Mouse (Mus musculus) monocyte, adult 59 days (primary cell): ENCODE measurements around the gene Cdkn2d. TPM values are rescaled to one million over a fixed set of nuclear protein-coding genes. Genes with fewer than 3 reads are reported as not detected.

ENCODE experiments used
- total RNA-seq, 2 experiments: library from RNA; stranded (reverse); gene quantifications; one replicate each; pipeline ENCODE4 v1.2.4; 2023

The Cdkn2d gene
- 10 to 100 TPM; 43.1 to 53.2 TPM for total RNA-seq

DNA sequence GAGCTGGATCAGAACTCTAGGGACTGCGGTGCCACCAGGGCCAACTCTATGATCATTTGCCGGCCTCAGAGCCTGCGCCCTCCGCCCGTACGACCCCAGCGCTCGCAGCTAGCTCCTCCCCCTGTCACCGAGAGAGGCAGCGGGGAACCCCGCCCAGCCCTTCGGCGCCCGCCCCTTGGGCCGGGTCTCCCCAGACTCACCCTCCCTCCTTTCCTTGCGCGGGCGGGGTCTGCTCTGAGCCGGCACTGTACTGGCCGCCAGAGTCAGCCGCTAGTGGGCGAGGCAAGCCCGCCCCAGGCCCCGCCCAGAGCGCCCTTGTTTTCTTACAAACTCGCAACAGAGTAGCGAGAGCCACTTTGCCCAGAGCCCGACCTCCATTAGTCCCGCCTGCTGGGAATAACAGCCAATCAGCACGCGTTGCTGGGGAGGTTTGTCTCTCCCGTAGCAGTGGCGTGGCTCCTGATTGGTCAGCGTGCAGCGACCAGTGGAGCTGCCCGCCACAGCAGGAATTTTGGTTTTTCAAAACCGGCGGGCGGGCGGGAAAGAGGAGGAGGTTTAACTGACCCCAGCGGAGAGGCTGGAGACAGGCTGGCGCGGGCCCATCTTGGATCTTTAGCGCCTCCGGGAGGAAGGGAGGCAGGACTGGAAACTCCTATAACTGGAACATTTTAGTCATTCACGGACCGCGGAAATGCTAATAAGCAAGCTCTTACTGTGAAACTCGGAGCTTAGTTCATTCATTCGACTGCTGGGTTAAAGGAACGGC, at the start of gene Cdkn2d:
Gene Cdkn2d, minus strand, starts transcription at position 386 of the 766 bp plus-strand sequence.

DNA sequence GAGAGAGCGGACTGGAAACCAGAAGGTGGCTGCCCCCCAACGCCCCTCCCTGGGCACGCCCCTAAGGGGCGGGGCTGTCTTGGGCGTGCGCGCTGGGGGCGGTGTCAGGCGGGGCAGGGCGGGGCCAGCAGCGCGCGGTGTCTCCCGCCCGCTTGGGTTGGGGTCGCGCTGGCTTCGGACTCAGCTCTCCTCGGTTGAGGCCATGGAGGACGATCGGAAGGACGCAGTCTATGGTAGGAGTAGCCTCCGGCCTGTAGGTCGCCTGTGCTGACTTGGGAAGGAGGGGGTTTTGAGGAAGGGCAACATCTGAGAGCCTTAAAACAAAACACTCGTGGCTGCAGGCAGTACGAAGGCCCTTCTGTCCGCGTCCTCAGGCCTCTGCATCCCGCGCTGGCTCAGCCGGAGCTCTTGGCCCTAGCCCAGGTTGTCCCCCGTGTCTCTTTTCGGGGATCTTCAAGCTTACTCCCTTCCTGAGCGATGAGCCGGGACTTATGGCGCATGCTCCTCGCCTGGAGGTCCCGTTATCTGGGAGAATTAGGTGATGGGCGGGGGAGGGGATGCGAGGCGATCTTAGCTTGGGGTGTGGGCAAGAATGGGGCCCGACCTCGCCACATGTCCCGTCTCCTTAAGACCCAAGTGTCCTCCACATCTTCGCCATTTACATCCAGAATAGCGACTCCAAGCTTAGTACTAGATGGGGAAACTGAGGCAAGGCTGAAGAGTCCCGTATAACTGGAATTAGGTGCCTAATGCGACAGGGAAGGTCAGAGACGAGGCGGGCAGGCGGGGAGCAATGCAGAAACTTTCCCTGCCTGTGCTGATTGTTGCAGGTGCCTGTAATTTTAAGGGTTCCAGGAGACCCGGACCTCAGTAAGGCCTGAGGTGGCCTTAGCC, 29.7 kb upstream of the Cdkn2d start, which contains the start of gene Slc44a2:
Gene Slc44a2, plus strand, starts transcription at position 80 of the 894 bp plus-strand sequence.

DNA sequence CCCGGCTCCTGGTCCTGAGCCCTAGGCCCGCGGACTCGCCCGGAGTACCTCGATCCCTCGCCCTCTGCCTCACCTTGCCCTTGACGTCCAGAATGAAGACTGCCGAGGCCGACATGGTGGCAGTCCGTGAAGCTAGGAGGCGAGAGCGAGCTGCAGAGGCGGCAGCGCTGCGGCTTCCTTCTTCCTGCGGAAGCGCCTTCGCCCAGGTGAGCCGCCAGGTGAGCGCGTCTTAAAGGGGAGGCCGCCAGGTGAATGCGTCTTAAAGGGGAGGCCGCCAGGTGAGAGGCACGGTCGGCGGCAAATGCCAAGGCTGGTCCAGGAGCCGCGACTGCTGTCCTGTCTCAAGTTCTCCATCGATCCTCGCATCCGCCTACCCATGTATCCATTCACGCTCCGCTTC, 20.9 kb upstream of the Cdkn2d start, which contains the start of gene Ap1m2:
Gene Ap1m2, minus strand, starts transcription at position 204 of the 400 bp plus-strand sequence.

DNA sequence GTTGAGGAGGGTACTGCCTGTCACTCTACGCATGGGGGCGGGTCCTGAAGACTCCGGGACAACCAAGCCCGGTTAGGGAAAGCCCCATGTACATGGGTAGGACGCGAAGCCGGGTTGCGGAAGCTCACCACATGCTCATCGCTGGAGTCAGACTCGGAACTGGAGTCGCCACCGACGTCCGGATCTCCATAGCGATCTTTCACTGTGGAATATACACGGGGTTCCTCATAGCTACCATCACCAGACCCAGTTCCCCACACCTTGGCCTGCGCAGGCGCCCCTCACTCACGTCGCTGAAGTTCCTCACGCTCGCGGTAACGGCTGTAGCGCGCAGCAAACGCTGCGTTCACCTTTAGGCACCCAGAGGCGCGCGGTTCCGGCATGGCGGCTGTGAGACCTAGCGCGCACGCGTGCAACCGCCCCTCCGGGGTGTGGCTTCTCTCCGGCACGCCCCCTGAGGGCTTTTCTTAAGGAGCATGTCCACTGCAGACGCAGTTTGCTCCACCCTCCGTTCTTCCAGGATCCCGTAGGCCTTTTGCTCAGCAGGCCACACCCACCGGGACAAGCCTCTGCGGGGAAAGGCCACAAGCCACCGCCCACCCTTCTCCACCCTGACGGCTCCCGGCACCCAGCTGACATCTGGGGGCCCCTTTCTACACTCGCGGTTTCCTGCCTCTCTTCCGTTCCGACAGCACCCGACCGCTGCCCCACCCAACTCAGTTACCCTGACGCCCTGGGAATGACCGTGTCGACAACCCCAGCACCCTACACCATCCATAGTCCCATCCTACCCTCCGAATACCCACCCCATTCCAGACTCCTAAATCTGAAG, 3.4 kb downstream of the Cdkn2d start, which contains the start of gene Kri1:
Gene Kri1, minus strand, starts transcription at position 399 of the 832 bp plus-strand sequence.

DNA sequence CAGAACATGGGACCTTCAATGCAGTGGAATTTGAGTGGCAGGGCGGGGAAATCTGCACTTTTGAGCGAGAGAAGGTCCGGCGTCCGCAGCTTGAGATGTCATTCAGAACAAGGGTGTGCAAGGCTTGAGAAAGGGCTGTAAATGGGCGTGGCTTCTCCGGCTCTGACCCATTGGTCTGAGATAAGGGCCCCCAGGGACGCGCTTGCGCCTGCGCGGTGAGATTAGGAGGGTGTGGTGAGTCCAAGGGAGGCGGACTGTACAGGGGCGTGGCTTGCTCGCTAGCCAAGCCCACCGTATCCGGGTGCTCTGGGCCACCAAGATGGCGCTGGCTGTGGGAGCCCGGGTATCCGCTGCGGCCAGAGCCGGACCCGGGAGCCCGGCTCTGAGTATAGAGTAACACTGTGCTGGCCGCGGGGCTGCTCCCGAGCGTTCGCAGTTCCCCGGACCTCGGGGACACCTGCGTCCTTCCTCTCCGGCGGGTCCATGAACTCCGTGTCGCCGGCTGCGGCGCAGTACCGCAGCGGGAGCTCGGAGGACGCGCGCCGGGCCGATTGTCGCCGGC, 26.1 kb downstream of the Cdkn2d start, which contains the start of gene Atg4d:
Gene Atg4d, plus strand, starts transcription at position 294 of the 562 bp plus-strand sequence.

DNA sequence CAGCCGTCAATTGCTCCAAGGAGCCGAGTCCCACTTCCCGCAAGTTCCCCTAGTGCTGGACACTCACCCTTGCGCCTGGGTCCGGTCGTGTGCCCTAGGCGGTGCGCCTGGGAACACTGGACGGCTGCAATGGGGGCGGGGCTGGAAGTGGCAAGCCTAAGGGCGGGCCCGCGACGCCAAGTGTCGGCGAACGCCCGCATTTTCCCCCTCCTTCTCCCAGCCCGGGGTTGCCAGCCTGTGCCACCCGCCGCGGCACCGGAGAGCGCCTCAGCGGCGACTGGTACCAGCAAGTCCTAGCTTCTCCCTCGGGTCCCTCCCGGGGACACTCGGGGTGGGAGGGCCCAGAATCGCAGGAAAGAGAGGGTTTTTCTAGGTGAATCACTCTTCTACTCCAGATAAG, 42.9 kb downstream of the Cdkn2d start, which contains the start of gene S1pr5:
Gene S1pr5, minus strand, starts transcription at position 118 of the 400 bp plus-strand sequence.

DNA sequence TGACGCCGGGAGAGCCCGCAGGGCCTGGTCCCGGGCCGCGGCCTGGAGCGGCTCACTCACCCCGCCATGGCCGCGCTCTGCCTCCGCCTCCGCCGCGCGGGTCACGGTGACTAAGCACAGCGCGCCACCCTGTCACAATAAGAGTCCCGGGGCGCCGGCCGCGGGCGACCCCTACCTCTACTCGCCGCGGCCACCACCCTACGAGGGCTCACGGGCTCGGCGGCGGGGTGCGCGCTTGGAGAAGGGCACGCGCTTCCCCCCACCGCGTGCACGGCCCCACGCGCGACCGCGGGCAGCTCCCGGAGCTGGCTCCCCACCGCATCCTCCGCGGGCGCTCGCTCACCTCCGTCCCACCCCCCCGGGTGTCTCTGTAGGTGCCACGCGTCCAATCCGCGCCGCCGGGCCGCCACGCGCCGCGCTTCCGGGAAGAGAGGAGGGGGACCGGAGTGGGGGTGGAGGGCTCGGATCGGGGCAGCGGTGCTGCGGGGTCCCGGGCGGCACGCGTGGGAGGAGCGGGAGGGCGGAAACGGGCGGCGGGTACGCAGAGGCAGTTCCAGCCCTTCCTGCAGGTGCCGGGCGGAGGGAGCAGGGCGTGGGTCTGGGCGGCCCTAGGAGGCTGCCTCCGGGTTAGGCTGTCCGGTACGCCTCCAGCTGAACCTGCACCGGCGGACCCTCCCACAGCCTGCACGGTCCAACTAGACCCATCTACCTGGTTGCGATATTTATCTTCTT, 52.3 kb downstream of the Cdkn2d start, which contains the start of gene Keap1:
Gene Keap1, minus strand, starts transcription at position 629 of the 732 bp plus-strand sequence.

Other genes with a start within 250 kb of the Cdkn2d start
- 1 to 10 TPM in 1 of 2 experiments, not detected in 1; 1.0 TPM for gene Zglp1, start 224.3 kb downstream of the Cdkn2d start, total RNA-seq
- gene Gm49373, start 218.3 kb downstream of the Cdkn2d start, total RNA-seq = under 1 TPM in 1 of 2 experiments, not detected in 1; 0.52 TPM
- 10 to 100 TPM; 20.9 to 22.5 TPM for gene Fdx1l, start 217.8 kb downstream of the Cdkn2d start, total RNA-seq
- gene Gm38431, start 199.4 kb downstream of the Cdkn2d start, total RNA-seq = 1 to 10 TPM; 2.8 to 5.1 TPM
- gene Raver1, start 199.4 kb downstream of the Cdkn2d start, total RNA-seq = 10 to 100 TPM; 63.3 to 65.2 TPM
- 10 to 100 TPM; 89.4 to 95.2 TPM for gene Tyk2, start 160.2 kb downstream of the Cdkn2d start, total RNA-seq
- gene Cdc37, start 141.4 kb downstream of the Cdkn2d start, total RNA-seq = 100 to 1,000 TPM; 116 to 128 TPM
- gene Pde4a, start 125.7 kb downstream of the Cdkn2d start, total RNA-seq = 1 to 10 TPM; 9.0 to 9.6 TPM
- 10 to 100 TPM; 28.1 TPM for gene Keap1, start 52.0 kb downstream of the Cdkn2d start, total RNA-seq
- gene S1pr5, start 43.0 kb downstream of the Cdkn2d start, total RNA-seq = 10 to 100 TPM; 61.9 to 82.6 TPM
- 10 to 100 TPM; 52.4 to 53.1 TPM for gene Atg4d, start 26.1 kb downstream of the Cdkn2d start, total RNA-seq
- gene Kri1, start 3.4 kb downstream of the Cdkn2d start, total RNA-seq = 10 to 100 TPM; 94.5 to 96.4 TPM
- 1 to 10 TPM in 1 of 2 experiments, under 1 TPM in 1; 0.76 to 1.2 TPM for gene Ap1m2, start 20.9 kb upstream of the Cdkn2d start, total RNA-seq
- 100 to 1,000 TPM; 393 to 396 TPM for gene Slc44a2, start 29.3 kb upstream of the Cdkn2d start, total RNA-seq
- gene Ilf3, start 76.5 kb upstream of the Cdkn2d start, total RNA-seq = 10 to 100 TPM; 39.5 to 42.4 TPM
- gene Qtrt1, start 120.4 kb upstream of the Cdkn2d start, total RNA-seq = 10 to 100 TPM; 22.4 to 29.4 TPM
- gene Dnm2, start 133.5 kb upstream of the Cdkn2d start, total RNA-seq = 100 to 1,000 TPM; 233 to 257 TPM
- 1 to 10 TPM; 6.6 TPM for gene Tmed1, start 218.8 kb upstream of the Cdkn2d start, total RNA-seq
- 100 to 1,000 TPM; 254 to 282 TPM for gene AB124611, start 234.8 kb upstream of the Cdkn2d start, total RNA-seq